Mouse (Mus musculus): ENCODE results near the gene Bahd1.

DNA sequence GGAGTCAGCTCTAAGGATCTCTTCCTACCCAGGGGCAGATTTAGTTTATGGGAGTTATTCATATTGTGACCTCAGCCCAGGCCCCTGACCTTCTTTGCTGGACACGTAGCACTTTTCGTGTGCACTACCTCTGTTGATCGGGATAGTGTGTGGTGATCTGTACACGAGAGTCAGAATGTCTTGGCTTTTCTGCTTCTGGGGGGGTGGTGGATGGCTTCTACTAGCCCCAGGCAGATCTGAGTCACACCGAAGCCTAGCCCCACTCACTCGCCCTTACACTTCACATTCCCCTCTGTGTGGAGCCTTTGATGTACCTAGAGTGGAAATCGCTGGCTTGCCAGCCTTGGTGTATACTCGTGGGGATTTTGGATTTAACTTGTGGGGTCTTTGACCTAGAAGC, 12.5 kb downstream of the Bahd1 start:
- TF ChIP-seq CTCF (IDR thresholded peaks at IDR 0.05; ENCODE audit: extremely low read depth, insufficient read depth, insufficient read length, insufficient replicate concordance), result no peak
- TF ChIP-seq POLR2A (IDR thresholded peaks at IDR 0.05; ENCODE audit: low read depth, low read length), result no peak

Measured in spleen, adult 2 months (tissue).